Mouse (Mus musculus) liver, embryonic 13.5 days (tissue): ENCODE measurements around the gene Cdhr3. TPM values are rescaled to one million over a fixed set of nuclear protein-coding genes. Genes with fewer than 3 reads are reported as not detected.
"Not testable (repeated sequence)": the region's sequence is repeated elsewhere in the genome, so short reads cannot be mapped to it uniquely, and the experiment has no call there.

ENCODE experiments used
- ATAC-seq: fragments of 200-750 bp; cut with Nextera tagmentation; 2 replicates; pipeline ENCODE4 v1.8.0; 2017; ENCODE audit warnings: low read depth, mild to moderate bottlenecking, moderate number of reproducible peaks, moderate library complexity
- DNase-seq: peaks from one replicate; pipeline ENCODE4 v3.0.0; 2022
- H3K27ac ChIP-seq: fragments of 300-500 bp; sonication (generic); 2 replicates; pipeline ENCODE4 v1.5.1; 2015; ENCODE audit warnings: moderate library complexity, mild to moderate bottlenecking, inconsistent platforms
- H3K27me3 ChIP-seq: fragments of 300-500 bp; sonication (generic); 2 replicates; pipeline ENCODE4 v1.6.1; 2015; ENCODE audit warnings: mild to moderate bottlenecking, inconsistent platforms
- H3K36me3 ChIP-seq: fragments of 300-500 bp; sonication (generic); 2 replicates; pipeline ENCODE4 v1.6.1; 2015; ENCODE audit warnings: mild to moderate bottlenecking, inconsistent platforms
- H3K4me1 ChIP-seq: fragments of 300-500 bp; sonication (generic); replicated peaks from 2 replicates; pipeline ENCODE4 v1.6.1; 2015; ENCODE audit warnings: inconsistent platforms
- H3K4me2 ChIP-seq: fragments of 300-500 bp; sonication (generic); 2 replicates; pipeline ENCODE4 v1.6.1; 2015; ENCODE audit warnings: inconsistent platforms, mild to moderate bottlenecking, moderate library complexity
- H3K4me3 ChIP-seq: fragments of 300-500 bp; sonication (generic); replicated peaks from 2 replicates; pipeline ENCODE4 v1.5.1; 2015; ENCODE audit warnings: mild to moderate bottlenecking, inconsistent platforms
- H3K9ac ChIP-seq: fragments of 300-500 bp; sonication (generic); 2 replicates; pipeline ENCODE4 v1.6.1; 2015; ENCODE audit warnings: mild to moderate bottlenecking, inconsistent platforms
- H3K9me3 ChIP-seq: fragments of 300-500 bp; sonication (generic); replicated peaks from 2 replicates; pipeline ENCODE4 v1.6.1; 2016; ENCODE audit warnings: inconsistent platforms
- WGBS: fragments of 180-500 bp; shearing (Covaris S2); methylation state at CpG from one replicate; pipeline ENCODE4 v1.1.7; 2015; ENCODE audit not compliant: insufficient replicate concordance; 5-methylcytosine and 5-hydroxymethylcytosine counted together
- microRNA-seq: library from miRNA; unstranded; fragments of <30 nt; microRNA quantifications from one replicate; pipeline ENCODE4, GENCODE M21; 2016
- polyA plus RNA-seq: library from polyadenylated mRNA; unstranded; fragments of >200 nt; fragmentation: Nextera tagmentation; extraction: Ambion mirVana; gene quantifications from 2 replicates; pipeline ENCODE4 v1.2.1, GENCODE M21; 2015

The Cdhr3 gene
- polyA plus RNA-seq, 1 experiment from 2014 or later: not detected

DNA sequence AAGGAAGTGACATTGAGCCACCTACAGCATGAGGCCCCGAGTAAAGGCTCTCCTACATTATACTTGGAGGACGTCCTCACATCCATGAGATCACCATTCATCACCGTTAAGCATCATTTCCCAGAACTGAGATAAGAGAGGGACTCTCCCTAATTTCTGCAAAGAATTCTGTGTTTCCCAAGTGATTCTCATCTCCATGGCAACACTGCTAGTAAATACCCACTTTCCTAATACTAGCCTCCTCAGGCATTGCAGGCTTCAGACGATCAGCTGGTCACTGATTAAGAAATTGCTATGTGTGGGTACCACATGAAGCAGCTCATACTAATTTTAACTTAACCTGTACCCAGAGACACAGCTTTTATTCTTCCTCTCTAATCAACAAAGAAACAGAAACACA is 92.3 kb downstream of the Cdhr3 start:
- Histone ChIP-seq H3K27ac (no peak overlapping the region), H3K36me3 (no peaks in the 10 kb centered on the region), H3K4me1 (no peaks in the 10 kb centered on the region), H3K27me3 (no peaks in the 10 kb centered on the region), H3K4me3 (no peak overlapping the region), H3K9me3 (no peaks in the 10 kb centered on the region), H3K4me2 (no peak overlapping the region), H3K9ac (no peak overlapping the region)
- ATAC-seq: no peak
- 57% methylated on average over 4 of the region's 4 CpGs for WGBS
- DNase-seq: no peak

DNA sequence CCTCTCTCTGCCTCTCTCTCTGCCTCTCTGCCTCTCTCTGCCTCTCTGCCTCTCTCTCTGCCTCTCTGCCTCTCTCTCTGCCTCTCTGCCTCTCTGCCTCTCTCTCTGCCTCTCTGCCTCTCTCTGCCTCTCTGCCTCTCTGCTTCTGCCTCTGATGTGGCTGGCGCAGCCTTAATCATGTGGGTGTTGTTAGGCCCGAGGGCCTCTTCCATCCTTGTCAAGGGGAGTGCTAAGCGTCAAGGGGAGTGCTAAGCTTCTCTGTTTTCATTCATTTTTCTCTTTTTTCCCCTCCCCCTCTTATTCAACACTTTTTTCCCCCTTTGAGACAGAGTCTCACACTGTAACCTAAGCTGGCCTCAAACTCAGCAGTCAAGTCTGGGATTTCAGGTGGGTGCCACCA is 92.9 kb downstream of the Cdhr3 start:
- H3K36me3 ChIP-seq, H3K27me3 ChIP-seq, ATAC-seq, H3K27ac ChIP-seq, H3K4me2 ChIP-seq, H3K4me3 ChIP-seq, H3K9ac ChIP-seq, DNase-seq, H3K4me1 ChIP-seq, H3K9me3 ChIP-seq: not testable (repeated sequence)
- WGBS: 43% methylated on average over 3 of the region's 3 CpGs

DNA sequence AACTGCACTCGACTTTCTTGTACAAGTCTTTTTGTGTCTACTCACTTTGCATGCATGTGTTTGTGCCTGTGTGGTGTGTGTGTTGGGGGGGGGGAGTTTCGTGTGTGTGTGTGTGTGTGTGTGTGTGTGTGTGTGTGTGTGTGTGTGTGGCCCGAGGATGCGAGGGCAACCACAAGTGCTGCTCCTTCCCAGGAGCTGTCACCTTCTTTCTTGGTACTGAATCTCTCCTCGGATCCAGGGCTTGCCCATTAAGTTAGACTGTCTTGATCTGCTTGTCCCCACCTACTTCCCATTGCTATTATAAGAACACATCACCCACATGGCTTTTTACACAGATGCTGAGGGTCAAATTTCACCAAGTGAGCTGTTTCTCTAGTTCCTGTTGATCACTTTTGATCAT is 93.9 kb downstream of the Cdhr3 start:
- no peaks in the 10 kb centered on the region for H3K9me3 ChIP-seq
- no peak overlapping the region for H3K27ac ChIP-seq
- no peaks in the 10 kb centered on the region for H3K4me1 ChIP-seq
- H3K9ac ChIP-seq: no peak overlapping the region
- 42% methylated on average over 5 of the region's 5 CpGs for WGBS
- no peaks in the 10 kb centered on the region for H3K27me3 ChIP-seq
- H3K36me3 ChIP-seq: no peaks in the 10 kb centered on the region
- DNase-seq: no peak
- no peak for ATAC-seq
- no peak overlapping the region for H3K4me3 ChIP-seq
- H3K4me2 ChIP-seq: no peak overlapping the region

DNA sequence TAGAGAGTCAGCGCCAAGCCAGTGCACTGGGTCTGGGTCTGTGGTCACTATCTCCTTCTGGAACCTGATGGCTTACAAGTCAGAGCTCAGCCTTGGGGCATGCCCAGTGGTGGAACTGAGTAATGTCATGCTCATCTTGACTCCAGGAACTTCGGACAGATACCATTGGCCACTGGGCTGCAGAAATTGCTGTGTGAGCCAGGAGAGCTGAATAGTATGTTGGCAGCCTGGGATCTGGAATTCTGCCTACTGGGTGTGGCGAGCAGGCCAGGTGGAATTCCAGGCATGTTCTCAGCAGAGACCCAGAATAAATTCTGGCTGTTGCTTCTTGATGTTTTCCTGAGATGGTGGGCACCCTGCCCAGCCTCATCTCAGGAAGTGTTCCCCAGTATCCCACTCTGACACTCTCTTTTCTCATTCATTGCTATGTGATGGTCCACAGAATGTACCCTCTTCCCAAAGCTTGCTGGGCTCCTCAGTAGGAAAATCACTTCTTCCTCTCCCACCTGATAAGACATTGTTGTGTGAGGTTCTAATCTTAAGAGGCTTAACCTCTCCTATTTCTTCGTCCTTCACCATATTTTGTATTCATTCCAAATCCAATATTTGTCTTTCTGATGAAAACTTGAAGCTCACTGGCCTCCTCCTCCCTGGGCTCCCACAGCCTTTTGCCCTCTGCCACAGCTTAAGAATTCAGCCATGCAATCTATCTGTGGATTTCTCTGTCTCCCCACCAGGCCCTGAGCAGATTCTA is 97.4 kb downstream of the Cdhr3 start:
- H3K27ac ChIP-seq: no peak overlapping the region
- no peaks in the 10 kb centered on the region for H3K9me3 ChIP-seq
- no peaks in the 10 kb centered on the region for H3K36me3 ChIP-seq
- WGBS: 55% methylated on average over 4 of the region's 4 CpGs
- no peak overlapping the region for H3K4me3 ChIP-seq
- DNase-seq (no peak), ATAC-seq (no peak)
- H3K27me3 ChIP-seq: no peaks in the 10 kb centered on the region
- no peak overlapping the region for H3K9ac ChIP-seq
- no peak overlapping the region for H3K4me2 ChIP-seq
- no peaks in the 10 kb centered on the region for H3K4me1 ChIP-seq

DNA sequence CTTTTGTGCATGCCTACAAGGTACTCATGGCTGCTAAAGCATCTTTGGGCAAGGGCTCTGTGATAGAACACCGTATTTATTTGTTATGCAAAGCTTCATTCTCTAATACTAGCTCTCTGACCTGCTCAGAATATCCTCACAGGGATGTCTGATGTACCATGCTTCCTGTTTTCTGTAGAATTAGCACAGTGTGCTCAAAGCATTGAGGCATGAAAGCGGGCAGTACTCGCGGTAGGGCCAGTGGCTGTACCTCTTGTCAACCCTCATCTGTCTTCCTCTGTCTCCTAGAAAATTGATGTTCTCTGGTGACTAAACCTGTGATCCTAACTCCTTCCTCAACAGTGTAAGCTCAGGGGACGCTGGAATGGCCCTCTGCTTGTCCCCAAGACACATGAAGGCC is 98.6 kb downstream of the Cdhr3 start:
- Histone ChIP-seq H3K27ac (no peak overlapping the region), H3K9me3 (no peaks in the 10 kb centered on the region), H3K27me3 (no peaks in the 10 kb centered on the region), H3K4me1 (no peaks in the 10 kb centered on the region), H3K9ac (no peak overlapping the region), H3K36me3 (no peaks in the 10 kb centered on the region), H3K4me3 (no peak overlapping the region), H3K4me2 (no peak overlapping the region)
- WGBS: 61% methylated on average over 5 of the region's 5 CpGs
- no peak for DNase-seq
- no peak for ATAC-seq

DNA sequence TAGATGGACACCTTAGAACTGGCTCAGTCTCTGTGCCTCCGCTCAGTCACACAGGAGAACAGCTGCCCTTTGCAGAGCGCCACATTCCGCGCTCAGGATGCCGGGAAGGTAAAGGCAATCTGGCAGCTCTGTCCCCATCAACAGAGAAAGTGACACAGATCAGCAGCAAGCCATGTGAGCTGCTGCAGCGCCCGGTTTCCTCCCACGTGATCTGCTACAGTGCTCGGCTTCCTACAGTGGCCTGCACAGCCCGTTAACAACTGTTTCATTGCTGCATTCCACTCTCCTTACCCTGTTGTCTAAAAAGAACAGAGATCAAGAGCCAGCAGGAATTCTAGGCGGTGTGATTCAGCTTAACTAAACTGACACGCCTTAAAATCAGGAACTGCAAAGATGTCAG is 102.9 kb downstream of the Cdhr3 start:
- H3K27me3 ChIP-seq: no peaks in the 10 kb centered on the region
- H3K4me3 ChIP-seq: no peak overlapping the region
- no peaks in the 10 kb centered on the region for H3K36me3 ChIP-seq
- no peak overlapping the region for H3K4me2 ChIP-seq
- H3K9me3 ChIP-seq: no peaks in the 10 kb centered on the region
- WGBS: 48% methylated on average over 12 of the region's 12 CpGs
- no peak for ATAC-seq
- DNase-seq: no peak
- H3K9ac ChIP-seq: no peak overlapping the region
- H3K4me1 ChIP-seq: no peaks in the 10 kb centered on the region
- no peak overlapping the region for H3K27ac ChIP-seq

DNA sequence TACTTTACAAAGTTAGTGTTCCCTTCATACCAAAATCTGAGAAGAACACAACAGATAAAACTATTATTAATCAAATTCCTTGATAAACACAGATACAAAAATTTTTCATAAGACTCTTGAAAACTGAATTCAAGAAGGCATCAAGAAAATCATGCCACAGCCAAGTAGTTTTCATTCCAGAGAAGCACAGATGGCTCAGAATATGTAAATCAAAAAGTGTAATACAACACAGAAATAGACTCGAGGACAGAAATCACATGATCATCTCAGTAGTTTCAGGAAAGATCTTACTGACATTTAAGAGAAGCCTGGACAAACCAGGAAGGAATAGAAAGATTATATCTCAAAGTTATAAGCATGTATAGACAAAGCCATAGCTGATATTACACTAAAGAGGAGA is 106.4 kb downstream of the Cdhr3 start:
- Histone ChIP-seq H3K4me3 (no peak overlapping the region), H3K9me3 (no peaks in the 10 kb centered on the region), H3K9ac (no peak overlapping the region), H3K36me3 (no peaks in the 10 kb centered on the region), H3K27ac (no peak overlapping the region), H3K4me2 (no peak overlapping the region), H3K27me3 (no peaks in the 10 kb centered on the region), H3K4me1 (no peaks in the 10 kb centered on the region)
- DNase-seq (no peak), ATAC-seq (no peak)
- 34% methylated on average over 1 of the region's 1 CpGs for WGBS

Small RNA genes within 50 kb of the gene (microRNA-seq; reads per million reads assigned to microRNA genes)
- not detected for gene Gm22904

Other genes starting within 250 kb of the Cdhr3 start
- 42.4 and 54.7 TPM in 2 replicates for gene Sypl, start 139.0 kb downstream of the Cdhr3 start, polyA plus RNA-seq
- 9.0 and 15.2 TPM in 2 replicates for gene Atxn7l1, start 54.8 kb upstream of the Cdhr3 start, polyA plus RNA-seq